Comparison of ENCODE assay signal across 8 mouse cellular contexts in genomic region chr6:120903450-120903912, GRCm38 (mm10). TPM values are rescaled to one million over a fixed set of nuclear protein-coding genes. Genes with fewer than 3 reads are reported as not detected.
DNase-seq lines count a peak whose midpoint lies in the region.

No protein-coding gene starts in this region.

- peak; percentile 47 to 82 for DNase-seq in adrenal gland, adult (ENCODE audit: inconsistent age in 2 of 2, low spot score in 1 of 2)
- DNase-seq in adrenal gland, postnatal 25 days = no peak
- DNase-seq in ovary, postnatal 36 days (ENCODE audit: low spot score) = peak; percentile 33
- no peak for DNase-seq in ovary, postnatal 14 days (ENCODE audit: low spot score)
- DNase-seq in kidney, adult 18-20 months = peak; percentile 75
- DNase-seq in lung, postnatal 10 days = peak; percentile 45
- peak; percentile 72 for DNase-seq in testis, postnatal 14 days (ENCODE audit: low spot score)
- no peak for DNase-seq in frontal cortex, postnatal 36 days (ENCODE audit: low spot score in 2 of 2)

RNA-seq across cellular contexts. Expression of gene Bid, which starts 13.2 kb away (rescaled TPM):
- total RNA-seq in adrenal gland, postnatal 25 days (2021) = 6.5 and 8.4 TPM in 2 replicates

Comparison
In these comparisons a context has a peak if more than half of its experiments do, and no peak if none do; other contexts are left out.
1. DNase-seq: peak in adrenal gland, adult (2 of 2), ovary, postnatal 36 days (single experiment), kidney, adult 18-20 months (single experiment), lung, postnatal 10 days (single experiment) and testis, postnatal 14 days (single experiment); none in adrenal gland, postnatal 25 days (single experiment), ovary, postnatal 14 days (single experiment) and frontal cortex, postnatal 36 days (0 of 2).